Mouse (Mus musculus): ENCODE results near the gene Wdr4.

DNA sequence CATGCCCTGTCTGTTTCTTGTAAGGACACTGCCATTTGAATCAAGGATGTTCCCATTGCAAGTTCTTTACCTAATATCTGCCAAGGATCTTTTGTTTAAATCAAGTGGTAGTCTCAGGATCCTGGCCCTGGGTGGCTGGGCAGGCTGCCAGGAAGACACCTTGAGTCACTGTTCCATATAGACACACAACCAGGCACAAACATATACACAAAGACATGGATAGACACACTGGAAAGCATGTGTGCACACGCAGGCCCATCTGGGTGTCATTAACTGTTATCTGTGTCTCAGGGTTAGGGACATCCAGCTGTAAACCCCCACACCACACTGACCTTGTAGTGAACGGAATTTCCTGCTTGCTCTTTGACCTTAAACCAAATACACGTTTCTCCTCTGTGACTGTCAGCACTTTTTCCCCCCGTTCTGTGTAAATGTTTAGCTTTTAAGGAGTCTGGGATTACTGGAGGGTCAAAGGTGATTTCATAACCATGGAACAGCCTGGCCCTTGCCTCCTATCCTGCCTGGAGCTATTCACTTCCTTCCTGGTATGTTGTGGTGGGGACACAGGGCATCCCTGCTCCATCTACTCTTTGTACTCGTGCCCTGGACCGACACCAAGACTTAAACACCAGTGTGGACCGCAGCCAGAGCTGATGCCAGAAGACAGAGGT is 74.6 kb downstream of the Wdr4 start:
- no peak for TF ChIP-seq GATA1 (IDR thresholded peaks at IDR 0.05; ENCODE audit: low read length)
- no peak for TF ChIP-seq TAL1 (IDR thresholded peaks at IDR 0.05; ENCODE audit: low read length)
